16 mouse cellular contexts compared by ENCODE assay signal in the genomic region with DNA sequence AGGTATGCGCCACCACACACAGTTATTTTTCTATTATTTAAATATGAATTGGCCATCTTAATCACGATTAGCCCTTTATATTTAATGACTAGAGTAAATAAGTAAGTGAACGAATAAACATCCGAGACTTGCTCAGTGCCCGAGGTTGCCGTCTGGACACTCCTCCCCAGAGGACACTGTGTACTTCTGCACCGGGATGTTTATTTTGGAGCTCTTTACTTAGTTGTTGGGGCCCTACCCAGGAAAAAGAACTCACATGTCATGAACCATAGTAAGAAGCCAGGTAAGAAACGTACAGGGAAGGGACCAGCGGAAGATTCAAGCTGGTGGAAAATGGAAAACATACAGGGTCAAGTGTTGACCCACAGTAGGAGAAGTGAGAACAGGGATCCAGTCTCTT.
DNase-seq lines count a peak whose midpoint lies in the region; TF ChIP-seq lines count a peak whose summit lies in the region.
"Had no signal": no experiment of that assay in that cellular context is flagged by ENCODE, and none has a peak within 500 bp of the region (broad histone marks: within the 10 kb centered on the region; RNA-seq: fewer than 3 reads in every experiment).

No protein-coding gene starts in this region.

- TF ChIP-seq CTCF in kidney, adult 2 months (conservative IDR thresholded peaks at IDR 0.05; ENCODE audit: insufficient read depth, insufficient read length, low read depth, low read length): no peak

- H3K27me3 ChIP-seq in kidney, adult 2 months (replicated peaks; ENCODE audit: control insufficient read depth, insufficient read depth, low read length): no peaks in the 10 kb centered on the region
- H3K27me3 ChIP-seq in forebrain, embryonic 10.5 days (ENCODE audit: poor library complexity, severe bottlenecking): no peaks in the 10 kb centered on the region
- H3K27me3 ChIP-seq: forebrain, embryonic 12.5 days; kidney, embryonic 15.5 days; liver, embryonic 13.5 days; midbrain, embryonic 12.5 days had no signal

- DNase-seq in kidney, adult 2 months: peak; percentile 62
- no peak for DNase-seq in kidney, adult 18-20 months
- peak; percentile 24 for DNase-seq in urinary bladder, postnatal 14 days (ENCODE audit: low spot score)
- no peak for DNase-seq in urinary bladder, adult 2 months (ENCODE audit: low spot score)
- DNase-seq in lung, postnatal 36 days: peak; percentile 70
- no peak for DNase-seq in thymus, postnatal 14 days
- DNase-seq in forebrain, embryonic 10.5 days (ENCODE audit: extremely low spot score, low spot score): no peak
- DNase-seq: cerebellum, adult 8-10 months; gastrocnemius, postnatal 25 days; left cerebral cortex, postnatal 4 days; liver, embryonic 13.5 days; right cerebral cortex, postnatal 4 days; thymus, postnatal 4 days had no signal

- peaks cover 7% of the 10 kb centered on the region; the same call in 1 of the 2 replicates for H3K4me1 ChIP-seq in kidney, adult 2 months (ENCODE audit: control insufficient read depth, insufficient read depth, low read length)
- peaks cover 11% of the 10 kb centered on the region for H3K4me1 ChIP-seq in forebrain, embryonic 10.5 days
- H3K4me1 ChIP-seq: midbrain, embryonic 12.5 days had no signal

- H3K4me3 ChIP-seq in kidney, adult 2 months (ENCODE audit: insufficient read depth, low read depth, low read length): no peak overlapping the region
- no peak overlapping the region for H3K4me3 ChIP-seq in forebrain, embryonic 10.5 days
- H3K4me3 ChIP-seq: forebrain, embryonic 12.5 days; kidney, embryonic 15.5 days; liver, embryonic 13.5 days; midbrain, embryonic 12.5 days had no signal

- H3K36me3 ChIP-seq in kidney, adult 2 months (ENCODE audit: control insufficient read depth, insufficient read depth, low read length): no peaks in the 10 kb centered on the region
- no peaks in the 10 kb centered on the region for H3K36me3 ChIP-seq in forebrain, embryonic 10.5 days (replicated peaks)
- H3K36me3 ChIP-seq: forebrain, embryonic 12.5 days; kidney, embryonic 15.5 days; liver, embryonic 13.5 days; midbrain, embryonic 12.5 days had no signal

- TF ChIP-seq POLR2A in kidney, adult 2 months (IDR thresholded peaks at IDR 0.05; ENCODE audit: low read depth, low read length): no peak

- H3K27ac ChIP-seq in kidney, adult 2 months (ENCODE audit: insufficient read depth, low read depth, low read length): peak overlapping the region; percentile 92
- no peak overlapping the region for H3K27ac ChIP-seq in forebrain, embryonic 10.5 days
- H3K27ac ChIP-seq: forebrain, embryonic 12.5 days; liver, embryonic 13.5 days; midbrain, embryonic 12.5 days had no signal

- H3K9me3 ChIP-seq in forebrain, embryonic 10.5 days: no peaks in the 10 kb centered on the region
- H3K9me3 ChIP-seq: forebrain, embryonic 12.5 days; kidney, embryonic 15.5 days; liver, embryonic 13.5 days; midbrain, embryonic 12.5 days had no signal

- 65% methylated on average over 9 of the region's 9 CpGs for WGBS in kidney, adult 2 months
- WGBS in forebrain, embryonic 10.5 days: 89% methylated on average over 9 of the region's 9 CpGs

Comparison
In these comparisons a context has a peak if more than half of its experiments do, and no peak if none do; other contexts are left out.
1. DNase-seq: peak in kidney, adult 2 months (single experiment), urinary bladder, postnatal 14 days (single experiment) and lung, postnatal 36 days (single experiment); none in kidney, adult 18-20 months (single experiment), urinary bladder, adult 2 months (single experiment), thymus, postnatal 14 days (single experiment) and forebrain, embryonic 10.5 days (single experiment).